ENCODE assay signal across 9 mouse cellular contexts in the genomic region with DNA sequence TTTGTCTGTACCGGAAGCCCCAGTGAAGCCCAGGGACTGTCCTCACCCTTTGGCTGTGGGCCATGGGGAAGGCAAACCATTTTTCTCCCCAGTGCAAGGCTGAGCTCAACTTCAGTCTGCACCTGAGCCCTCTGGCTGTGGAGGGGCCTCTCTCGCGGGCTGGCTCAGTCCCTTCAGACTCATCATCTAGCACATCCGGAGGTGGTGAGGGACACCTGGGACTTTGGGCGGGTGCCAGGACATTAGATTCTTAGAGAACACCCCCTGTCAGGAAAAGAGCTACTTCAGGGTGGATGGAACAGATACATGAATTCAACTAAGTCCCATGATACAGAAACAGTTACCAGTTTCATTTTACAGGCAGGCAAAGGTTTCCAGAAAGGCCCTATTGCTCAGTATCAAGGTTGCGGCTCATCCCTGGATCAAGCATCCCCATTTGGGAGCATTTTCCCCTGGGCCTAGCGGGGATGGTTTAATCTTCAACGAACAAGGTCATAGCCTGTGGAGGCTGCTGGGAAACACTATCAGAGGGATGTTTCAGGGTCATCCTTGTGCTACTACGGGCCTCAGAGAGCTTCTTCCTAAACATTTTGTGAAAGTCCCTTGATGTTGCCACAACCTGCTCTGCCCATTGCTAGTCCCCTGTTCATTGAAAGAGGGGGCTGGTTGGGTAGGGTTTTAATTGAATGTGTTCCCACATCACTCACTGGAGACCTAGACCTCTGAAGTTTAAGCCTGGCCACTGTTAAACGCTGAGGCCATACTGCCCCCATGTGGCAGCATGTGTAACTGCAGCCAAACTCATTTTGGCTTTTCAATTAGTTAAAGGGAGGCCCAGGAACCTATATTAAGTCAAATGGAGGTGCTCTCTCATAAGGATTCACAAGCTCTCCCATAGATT. TPM values are rescaled to one million over a fixed set of nuclear protein-coding genes. Genes with fewer than 3 reads are reported as not detected.
DNase-seq lines count a peak whose midpoint lies in the region; ATAC-seq and TF ChIP-seq lines count a peak whose summit lies in the region.
"Had no signal": no experiment of that assay in that cellular context is flagged by ENCODE, and none has a peak within 500 bp of the region (broad histone marks: within the 10 kb centered on the region; RNA-seq: fewer than 3 reads in every experiment).

No protein-coding gene starts in this region.

- no peak overlapping the region for H3K27ac ChIP-seq in gastrocnemius, adult 2 months
- H3K27ac ChIP-seq in forebrain, embryonic 11.5 days (ENCODE audit: low read depth, low read length) = peak overlapping the region; percentile 37
- H3K27ac ChIP-seq in kidney, embryonic 15.5 days = no peak overlapping the region
- no peak overlapping the region for H3K27ac ChIP-seq in midbrain, embryonic 12.5 days (replicated peaks)
- H3K27ac ChIP-seq: stomach, embryonic 15.5 days had no signal

- WGBS in forebrain, embryonic 11.5 days = 53% methylated on average over 10 of the region's 10 CpGs
- 50% methylated on average over 10 of the region's 10 CpGs for WGBS in kidney, embryonic 15.5 days
- WGBS in midbrain, embryonic 12.5 days = 57% methylated on average over 10 of the region's 10 CpGs

- H3K4me1 ChIP-seq in forebrain, embryonic 11.5 days (replicated peaks; ENCODE audit: control insufficient read depth, insufficient read depth, low read length) = peaks cover 3% of the 10 kb centered on the region; the same call in 1 of the 2 replicates
- 0 out of 2 replicates have a peak, but pooled peaks cover 7% of the 10 kb centered on the region for H3K4me1 ChIP-seq in kidney, embryonic 15.5 days
- H3K4me1 ChIP-seq in midbrain, embryonic 12.5 days = peaks cover 22% of the 10 kb centered on the region

- peak; percentile 52; the same call in 1 of the 2 replicates for ATAC-seq in forebrain, embryonic 11.5 days (replicated peaks; ENCODE audit: low FRiP score)
- ATAC-seq in kidney, embryonic 15.5 days (replicated peaks; ENCODE audit: low FRiP score) = 0 out of 2 replicates have a peak, but pooled peaks have one; percentile 8
- peak; percentile 48; the same call in 1 of the 2 replicates for ATAC-seq in midbrain, embryonic 12.5 days (ENCODE audit: low FRiP score, low read depth)

- H3K9me3 ChIP-seq in forebrain, embryonic 11.5 days (ENCODE audit: control insufficient read depth, low read length) = no peaks in the 10 kb centered on the region
- no peaks in the 10 kb centered on the region for H3K9me3 ChIP-seq in kidney, embryonic 15.5 days (replicated peaks)
- H3K9me3 ChIP-seq in midbrain, embryonic 12.5 days = no peaks in the 10 kb centered on the region
- H3K9me3 ChIP-seq: stomach, embryonic 15.5 days had no signal

- peaks cover 4% of the 10 kb centered on the region; the same call in 1 of the 2 replicates for H3K36me3 ChIP-seq in forebrain, embryonic 11.5 days (ENCODE audit: control insufficient read depth, insufficient read depth, low read length)
- H3K36me3 ChIP-seq in kidney, embryonic 15.5 days = peaks cover 29% of the 10 kb centered on the region
- peaks cover 34% of the 10 kb centered on the region for H3K36me3 ChIP-seq in midbrain, embryonic 12.5 days

- peak; percentile 96 for TF ChIP-seq CTCF in gastrocnemius, adult 2 months (IDR thresholded peaks at IDR 0.05)

- peak overlapping the region; percentile 8; the same call in 1 of the 2 replicates for H3K9ac ChIP-seq in forebrain, embryonic 11.5 days (ENCODE audit: low read length)
- no peak overlapping the region for H3K9ac ChIP-seq in kidney, embryonic 15.5 days
- no peak overlapping the region for H3K9ac ChIP-seq in midbrain, embryonic 12.5 days (replicated peaks)
- H3K9ac ChIP-seq: stomach, embryonic 15.5 days had no signal

- no peak overlapping the region for H3K4me2 ChIP-seq in forebrain, embryonic 11.5 days (ENCODE audit: low read depth, low read length, severe bottlenecking)
- no peak overlapping the region for H3K4me2 ChIP-seq in kidney, embryonic 15.5 days
- H3K4me2 ChIP-seq in midbrain, embryonic 12.5 days (replicated peaks) = no peak overlapping the region
- H3K4me2 ChIP-seq: stomach, embryonic 15.5 days had no signal

- no peaks in the 10 kb centered on the region for H3K27me3 ChIP-seq in forebrain, embryonic 11.5 days (ENCODE audit: control insufficient read depth, insufficient read depth, low read length)
- no peaks in the 10 kb centered on the region for H3K27me3 ChIP-seq in kidney, embryonic 15.5 days
- H3K27me3 ChIP-seq in midbrain, embryonic 12.5 days = no peaks in the 10 kb centered on the region
- H3K27me3 ChIP-seq: stomach, embryonic 15.5 days had no signal

- H3K4me3 ChIP-seq in gastrocnemius, adult 2 months = no peak overlapping the region
- no peak overlapping the region for H3K4me3 ChIP-seq in forebrain, embryonic 11.5 days (ENCODE audit: low read depth, low read length)
- no peak overlapping the region for H3K4me3 ChIP-seq in kidney, embryonic 15.5 days (replicated peaks)
- H3K4me3 ChIP-seq in midbrain, embryonic 12.5 days = no peak overlapping the region
- H3K4me3 ChIP-seq: stomach, embryonic 15.5 days had no signal

- intact Hi-C loops in gastrocnemius, adult 2 months (cut with DNase I) = loop anchor here (1.0 to 10.0 kb wide), 2 partner anchors 137 to 540 kb away; no protein-coding TSS in a partner anchor

- no peak for DNase-seq in gastrocnemius, adult 2 months
- no peak for DNase-seq in gastrocnemius, postnatal 25 days
- DNase-seq in 3T3-L1 (ENCODE audit: low read depth, low spot score) = peak; percentile 76
- DNase-seq in adrenal gland, postnatal 25 days = peak; percentile 41
- DNase-seq in forebrain, embryonic 11.5 days (ENCODE audit: low spot score) = peak; percentile 77
- DNase-seq in gastrocnemius, postnatal 4 days (ENCODE audit: low spot score in 2 of 2) = no peak

RNA-seq across cellular contexts. Expression of a gene that starts 20.1 kb away (rescaled TPM):
- 100 to 1,000 TPM; 248 to 267 TPM for total RNA-seq in gastrocnemius, adult 2 months (2021)
- total RNA-seq in gastrocnemius, postnatal 25 days (2021) = 100 to 1,000 TPM; 161 to 274 TPM
- 49.9 and 57.5 TPM in 2 replicates for total RNA-seq in adrenal gland, postnatal 25 days (2021)
- polyA plus RNA-seq in forebrain, embryonic 11.5 days (2014; fragmentation: Nextera tagmentation; extraction: Ambion mirVana) = 35.7 and 37.4 TPM in 2 replicates
- polyA plus RNA-seq in kidney, embryonic 15.5 days (2015; fragmentation: Nextera tagmentation; extraction: Ambion mirVana) = 90.4 and 94.0 TPM in 2 replicates
- 31.1 and 41.2 TPM in 2 replicates for polyA plus RNA-seq in midbrain, embryonic 12.5 days (2016; fragmentation: Nextera tagmentation; extraction: Ambion mirVana)
- 100 to 1,000 TPM; 335 to 342 TPM for total RNA-seq in gastrocnemius, postnatal 4 days (2021)

RNA-seq across cellular contexts. Expression of a gene that starts 30.3 kb away (rescaled TPM):
- not detected for total RNA-seq in gastrocnemius, adult 2 months (2021)
- 1 to 10 TPM in 1 of 2 experiments, under 1 TPM in 1; 0.38 to 2.8 TPM for total RNA-seq in gastrocnemius, postnatal 25 days (2021)
- 2.6 and 5.9 TPM in 2 replicates for total RNA-seq in adrenal gland, postnatal 25 days (2021)
- polyA plus RNA-seq in forebrain, embryonic 11.5 days (2014; fragmentation: Nextera tagmentation; extraction: Ambion mirVana) = 708 and 809 TPM in 2 replicates
- polyA plus RNA-seq in kidney, embryonic 15.5 days (2015; fragmentation: Nextera tagmentation; extraction: Ambion mirVana) = 138 and 150 TPM in 2 replicates
- polyA plus RNA-seq in midbrain, embryonic 12.5 days (2016; fragmentation: Nextera tagmentation; extraction: Ambion mirVana) = 548 and 637 TPM in 2 replicates
- 10 to 100 TPM; 45.6 to 56.5 TPM for total RNA-seq in gastrocnemius, postnatal 4 days (2021)

Comparison
In these comparisons a context has a peak if more than half of its experiments do, and no peak if none do; other contexts are left out.
1. DNase-seq: peak in 3T3-L1 (single experiment), adrenal gland, postnatal 25 days (single experiment) and forebrain, embryonic 11.5 days (single experiment); none in gastrocnemius, adult 2 months (single experiment), gastrocnemius, postnatal 25 days (single experiment) and gastrocnemius, postnatal 4 days (0 of 2).
2. Peak in every context shown above with its lines, with median percentiles within 50 percentile points of each other: ATAC-seq.